Mouse (Mus musculus) 416B (cell line): Measurements from ENCODE around the gene St6galnac6.

ENCODE experiments used
- DNase-seq: peaks from one replicate; pipeline ENCODE4 v3.0.0; 2011; ENCODE audit warnings: low read depth

The St6galnac6 gene

DNA sequence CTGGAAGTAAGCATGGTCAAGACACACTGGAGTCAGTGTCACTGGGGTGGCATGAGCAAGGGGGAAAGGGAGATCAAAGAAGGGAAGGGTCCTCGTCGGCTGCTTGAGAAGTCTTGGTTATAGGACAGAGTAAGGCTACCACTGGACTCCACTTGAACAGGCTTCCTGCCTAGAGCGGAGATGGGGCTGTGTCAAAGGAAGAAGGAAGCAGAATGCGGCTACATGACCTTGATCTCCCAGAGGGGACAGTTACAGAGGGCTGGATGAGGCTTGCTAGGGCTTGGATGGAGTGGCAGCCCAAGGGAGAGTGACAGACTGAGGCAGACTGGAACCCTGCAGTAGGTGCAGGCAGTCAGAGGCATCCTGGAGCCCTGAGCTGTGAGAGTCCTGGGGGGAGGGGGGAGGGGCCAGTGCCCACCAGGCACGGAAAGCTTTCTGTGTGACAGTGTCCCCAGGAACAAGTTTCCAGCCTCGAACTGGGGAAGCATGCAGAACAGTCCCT lies 41.1 kb downstream of the St6galnac6 start:
- DNase-seq = peak; percentile 78

DNA sequence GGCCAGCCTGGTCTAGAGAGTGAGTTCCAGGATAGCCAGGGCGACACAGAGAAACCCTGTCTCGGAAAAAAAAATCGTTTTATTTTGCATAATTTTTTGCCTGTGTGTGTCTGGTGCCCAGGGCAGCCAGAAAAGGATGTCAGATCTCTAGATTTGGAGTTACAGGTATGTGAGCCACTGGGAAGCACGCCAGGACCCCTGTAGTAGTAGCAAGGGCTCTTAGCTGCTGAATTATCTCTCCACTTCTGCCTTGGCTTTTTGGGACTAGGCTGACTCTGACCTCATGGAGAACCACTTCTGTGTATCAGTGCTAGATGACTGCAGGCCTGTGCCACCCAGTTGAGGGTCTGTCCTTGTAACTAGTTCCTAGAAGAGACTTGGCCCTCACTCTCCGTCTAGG lies 42.3 kb downstream of the St6galnac6 start:
- no peak for DNase-seq

DNA sequence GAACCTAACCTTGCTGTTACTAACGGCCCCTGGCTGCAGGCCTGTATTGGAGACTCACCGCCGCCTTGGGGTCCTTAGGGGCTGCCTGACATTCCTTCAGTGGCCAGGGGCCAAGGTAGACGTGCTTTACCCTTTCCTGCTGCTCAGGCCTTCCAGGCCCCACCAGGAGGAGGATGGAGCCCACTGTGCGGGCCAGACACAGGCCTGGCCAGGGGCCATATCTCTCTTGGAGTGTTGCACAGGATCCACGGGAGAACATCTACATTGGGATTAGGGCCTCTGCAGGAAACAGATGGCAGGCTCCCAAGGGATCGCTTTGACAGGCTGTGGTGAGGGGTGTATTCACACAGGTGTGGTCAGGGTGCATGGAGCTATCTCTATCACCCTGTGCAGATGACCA lies 43.3 kb downstream of the St6galnac6 start:
- DNase-seq = no peak

DNA sequence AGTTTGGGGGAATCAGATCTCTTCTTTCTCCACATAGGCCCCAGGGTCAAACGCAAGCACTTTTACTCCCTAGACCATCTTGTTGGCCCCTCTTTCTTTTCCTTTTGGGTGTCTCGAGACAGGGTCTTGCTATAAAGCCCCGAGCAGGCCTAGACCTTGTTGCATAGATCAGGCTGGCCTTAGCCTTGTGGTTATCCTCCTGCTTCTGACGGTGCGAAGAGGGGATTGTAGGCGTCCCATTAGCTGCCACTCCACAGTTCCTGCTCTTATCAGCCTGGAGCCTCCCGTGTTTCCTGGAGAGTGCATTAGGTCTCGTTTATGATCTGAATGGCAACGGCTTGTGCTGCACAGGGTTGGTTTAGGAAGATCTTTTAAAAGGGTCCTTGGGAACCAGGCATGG lies 44.6 kb downstream of the St6galnac6 start:
- DNase-seq = no peak

DNA sequence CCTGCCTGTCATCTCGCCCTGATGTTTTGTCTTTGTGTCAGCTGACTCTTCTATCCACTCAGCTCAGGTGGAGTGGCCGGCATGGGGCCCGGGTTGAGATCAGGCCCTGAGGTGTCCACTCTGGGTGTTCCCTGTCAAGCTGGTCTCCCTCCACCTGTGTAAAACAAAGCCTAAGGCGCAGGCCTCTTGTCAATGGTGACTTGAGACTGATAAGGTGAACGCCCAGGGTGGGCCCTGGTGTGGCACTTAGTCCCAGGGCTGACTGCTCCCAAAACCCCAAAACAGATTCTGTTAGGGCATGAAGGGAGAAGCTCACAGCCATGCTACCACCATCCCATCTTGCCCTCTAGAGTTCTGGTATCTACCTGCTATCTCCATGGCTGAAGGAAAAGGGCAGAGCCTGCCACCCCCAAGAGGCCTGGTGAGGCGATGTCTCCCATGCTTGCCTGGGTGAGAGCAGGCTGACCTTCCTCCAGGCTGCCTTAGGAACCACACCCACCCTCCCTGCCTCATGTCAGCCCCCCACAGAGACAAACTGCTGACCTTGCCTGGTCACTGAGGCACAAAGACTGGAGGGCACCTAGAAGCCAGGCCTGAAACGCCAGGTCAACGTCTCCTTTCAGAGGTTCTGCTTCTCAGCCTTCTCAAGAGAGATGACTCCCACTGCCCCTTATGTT lies 45.4 kb downstream of the St6galnac6 start:
- DNase-seq = no peak

DNA sequence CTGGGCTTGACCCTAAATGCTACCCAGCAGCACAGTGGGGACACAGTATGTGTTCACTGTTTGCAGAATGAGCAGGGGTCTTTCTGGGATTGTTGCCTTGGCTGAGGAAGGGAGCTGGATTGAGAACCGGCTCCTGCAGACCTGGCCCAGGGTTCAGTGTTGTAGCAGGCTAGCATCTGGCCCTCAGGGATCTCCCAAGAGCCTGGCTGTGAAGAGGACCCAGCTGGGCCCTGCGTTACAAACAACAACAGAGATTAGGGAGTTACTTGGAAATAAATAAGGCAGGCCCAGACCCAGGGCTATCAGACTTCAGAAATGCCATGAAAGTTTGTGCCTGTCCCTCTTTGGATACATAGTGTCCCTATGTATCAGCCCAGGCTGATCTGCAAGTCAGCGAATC lies 46.1 kb downstream of the St6galnac6 start:
- DNase-seq = no peak

DNA sequence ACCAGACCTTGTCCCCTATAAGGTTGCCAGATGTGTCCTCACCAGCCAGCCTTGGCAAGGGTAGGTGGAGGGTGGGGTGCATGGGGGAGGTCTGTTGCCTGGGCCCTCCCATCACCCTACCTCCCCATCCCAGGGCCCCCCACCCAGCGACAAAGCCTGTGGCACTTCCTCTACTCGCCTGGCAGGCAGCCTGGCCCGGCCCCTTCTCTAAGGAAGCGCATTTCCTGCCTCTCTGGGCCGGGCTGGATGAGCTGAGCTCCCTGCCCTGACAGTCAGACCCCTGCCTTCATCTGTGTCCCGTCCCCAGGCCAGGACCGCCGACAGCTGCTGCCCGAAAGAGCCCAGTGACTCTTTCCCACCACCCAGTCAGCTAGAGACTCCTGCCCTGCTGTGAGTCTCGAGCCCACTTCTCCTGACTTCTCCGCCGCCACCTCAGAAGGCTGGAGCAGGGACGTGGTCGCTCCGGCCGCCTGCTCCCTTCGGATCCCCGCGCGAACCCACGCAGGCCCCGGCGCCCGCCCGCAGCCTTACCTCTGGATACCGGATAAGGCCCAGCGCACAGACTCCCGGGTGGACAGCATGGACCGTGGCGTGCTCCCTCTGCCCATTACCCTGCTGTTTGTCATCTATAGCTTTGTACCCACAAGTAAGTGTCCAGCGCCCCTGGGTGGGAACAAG lies 47.0 kb downstream of the St6galnac6 start, which contains the start of gene Eng:
Gene Eng (plus strand): TSS at position 217 of the 678 bp plus-strand sequence.
- peak; percentile 45 for DNase-seq

DNA sequence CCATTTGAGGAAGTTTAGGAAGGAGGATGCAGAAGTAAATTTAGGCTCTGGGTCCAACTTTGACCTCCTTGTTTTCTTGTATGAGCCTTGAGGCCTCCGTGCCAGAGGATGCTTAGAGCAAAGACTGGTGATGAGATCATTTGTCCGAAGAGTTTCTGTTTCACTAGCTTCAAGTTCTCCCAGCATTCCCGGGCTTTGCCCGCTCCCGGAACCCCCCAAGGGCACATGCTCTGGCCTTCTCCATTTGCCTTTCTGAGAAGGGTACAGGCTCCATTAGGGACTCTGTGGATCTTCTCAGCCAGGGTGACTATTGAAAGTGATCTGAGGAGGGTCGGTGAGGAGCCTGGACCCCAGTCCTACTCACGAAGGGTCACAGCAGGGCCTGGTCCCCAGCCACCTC lies 47.9 kb downstream of the St6galnac6 start:
- no peak for DNase-seq

DNA sequence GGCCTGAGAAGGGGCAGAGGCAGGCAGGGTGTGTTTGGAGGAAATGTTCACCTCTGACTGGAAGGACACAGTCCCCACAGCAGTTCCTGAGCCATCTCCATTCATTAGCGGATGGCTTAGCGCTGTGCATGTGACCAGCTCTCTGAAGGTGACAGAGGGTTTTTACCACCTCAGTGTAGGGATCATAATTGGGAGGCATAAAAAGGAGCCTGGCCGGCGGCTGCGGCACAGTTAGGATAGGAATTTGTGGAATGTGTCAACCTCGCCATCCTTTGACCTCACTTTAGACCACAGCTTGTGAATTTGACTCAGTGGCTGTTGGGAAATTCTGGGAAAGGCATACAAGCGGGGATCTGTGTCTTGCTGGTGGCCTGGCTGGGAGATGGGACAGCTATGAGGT lies 54.3 kb downstream of the St6galnac6 start:
- no peak for DNase-seq

DNA sequence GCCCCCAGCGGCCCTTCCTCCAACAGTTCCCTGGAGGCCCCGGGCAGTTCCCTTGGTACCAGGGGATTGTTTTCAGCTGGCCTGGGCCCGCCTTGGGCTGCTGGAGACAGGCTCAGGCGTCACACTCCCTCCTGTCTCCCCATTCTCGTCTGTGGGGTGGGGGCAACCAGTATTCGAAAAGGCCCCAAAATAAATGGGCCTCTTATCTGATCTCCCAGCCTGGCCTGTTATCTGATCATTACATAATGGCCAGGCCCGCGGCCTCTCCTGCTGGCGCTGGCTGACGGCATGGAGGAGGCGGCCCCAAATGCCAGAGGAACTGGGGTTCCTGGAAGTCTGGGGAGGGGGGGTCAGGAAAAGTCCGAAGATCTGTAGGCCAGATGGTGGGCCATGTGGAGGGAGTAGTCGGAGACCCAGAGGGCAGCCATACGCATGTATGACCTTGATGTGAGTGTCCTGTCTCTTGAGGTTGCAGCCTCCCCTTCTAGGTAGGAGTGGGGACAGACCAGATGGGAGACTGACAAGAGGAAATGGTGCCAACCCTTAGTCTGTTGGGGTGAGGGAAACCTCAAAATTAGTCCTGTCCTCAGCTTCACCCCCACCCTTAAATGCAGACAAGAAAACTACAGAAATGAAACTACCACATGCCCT lies 55.4 kb downstream of the St6galnac6 start:
- peak; percentile 41 for DNase-seq

DNA sequence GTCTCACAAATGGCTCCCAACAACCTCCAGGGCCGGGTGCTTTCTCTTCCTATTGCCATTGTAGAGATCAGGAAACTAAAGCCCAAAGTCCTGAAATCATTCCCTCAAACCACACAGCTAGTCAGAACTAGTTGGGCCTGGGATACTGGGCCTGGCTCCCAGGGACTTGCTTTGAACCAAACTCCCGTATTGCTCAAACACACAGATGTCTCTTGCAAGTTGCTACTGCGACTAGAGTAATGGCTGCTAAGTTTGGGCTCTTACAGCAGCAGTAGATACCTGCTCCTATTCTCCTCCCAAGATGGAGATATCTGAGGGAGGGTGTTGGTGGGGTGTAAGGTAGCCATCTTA lies 55.9 kb downstream of the St6galnac6 start:
- DNase-seq = no peak

DNA sequence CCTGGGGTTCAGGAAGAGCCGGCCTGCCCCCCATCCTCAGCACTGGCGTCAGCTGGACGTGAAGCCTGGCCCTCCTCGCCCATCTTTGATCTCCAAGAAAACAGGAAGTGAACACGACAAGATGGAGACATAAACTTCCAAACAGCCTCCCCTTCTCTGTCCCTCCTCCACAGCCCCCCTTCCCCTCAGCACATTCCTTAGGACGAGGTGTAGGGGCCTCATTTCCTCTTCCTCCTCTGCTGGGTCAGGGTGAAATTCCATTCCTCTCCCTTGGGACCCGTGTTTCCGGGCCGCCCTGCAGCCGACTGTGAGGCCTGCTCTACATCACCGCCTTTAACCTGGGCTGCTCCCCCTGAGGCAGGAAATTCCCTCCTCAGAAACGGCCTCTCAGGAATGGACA lies 56.3 kb downstream of the St6galnac6 start:
- no peak for DNase-seq

DNA sequence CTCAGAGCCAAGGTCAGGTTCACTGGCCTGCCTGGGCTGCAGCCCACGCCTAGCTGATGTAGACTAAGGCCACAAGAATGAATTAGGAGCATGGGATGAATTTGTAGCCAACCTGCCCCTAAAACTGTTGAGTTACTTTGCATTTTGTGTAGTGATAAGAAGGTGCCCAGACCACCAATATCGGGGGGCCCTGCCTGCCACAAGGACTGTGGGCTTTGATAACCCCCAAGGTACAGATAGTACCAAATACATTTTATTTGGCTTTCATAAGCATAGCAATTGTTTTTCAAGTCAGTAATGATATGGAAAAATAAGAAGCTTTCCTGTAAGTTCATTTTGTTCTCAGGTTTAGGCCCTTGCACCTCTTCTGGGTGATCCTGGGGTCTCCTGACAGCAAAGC lies 59.4 kb downstream of the St6galnac6 start:
- DNase-seq = no peak

DNA sequence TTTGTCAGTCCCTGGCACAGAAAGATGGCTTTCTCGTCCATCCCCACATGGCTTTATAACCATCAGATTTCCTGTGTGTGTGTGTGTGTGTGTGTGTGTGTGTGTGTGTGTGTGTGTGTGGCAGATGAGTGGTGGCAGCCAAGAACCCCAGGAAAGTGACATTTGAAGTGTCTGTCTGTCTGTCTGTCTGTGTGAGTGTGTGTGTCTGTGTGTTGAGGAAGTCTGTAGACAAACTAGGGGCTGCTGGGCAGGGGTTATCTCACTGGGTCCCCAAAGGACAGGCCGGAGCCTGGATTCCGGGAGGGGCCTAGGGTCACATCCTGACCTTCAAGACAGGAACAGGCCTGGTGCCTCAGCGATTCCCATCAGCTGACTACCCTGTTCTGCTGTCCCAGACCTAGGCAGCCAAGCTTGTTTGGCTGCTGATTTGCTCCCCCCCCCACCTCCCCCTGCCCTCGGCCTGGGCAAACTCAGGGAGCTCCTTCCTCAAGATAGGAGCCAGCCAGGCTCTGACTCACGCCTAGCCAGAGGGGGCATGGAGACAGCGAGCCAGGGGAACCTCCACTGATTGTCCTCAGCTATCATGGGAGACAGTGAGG lies 62.1 kb downstream of the St6galnac6 start:
- DNase-seq = peak; percentile 58

DNA sequence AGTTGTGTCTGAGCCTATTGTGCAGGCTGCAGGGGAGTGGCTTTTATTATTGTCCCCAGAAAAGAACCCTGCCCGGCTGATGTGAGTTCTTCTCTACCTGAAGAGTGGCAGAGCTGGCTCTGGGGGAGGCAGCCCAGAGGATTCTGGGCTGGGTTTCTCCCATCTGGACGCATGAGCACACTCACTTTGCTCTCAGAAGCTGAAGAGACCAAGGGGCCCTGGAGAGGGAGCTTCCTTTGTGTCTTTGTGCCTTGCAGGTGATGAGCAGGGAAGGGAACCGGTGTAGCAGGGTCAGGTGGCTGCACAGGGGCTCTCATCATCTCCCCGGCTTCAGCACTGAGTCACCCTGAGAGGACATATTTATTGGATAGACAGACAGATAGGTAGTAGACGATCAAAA lies 62.8 kb downstream of the St6galnac6 start:
- DNase-seq = no peak

DNA sequence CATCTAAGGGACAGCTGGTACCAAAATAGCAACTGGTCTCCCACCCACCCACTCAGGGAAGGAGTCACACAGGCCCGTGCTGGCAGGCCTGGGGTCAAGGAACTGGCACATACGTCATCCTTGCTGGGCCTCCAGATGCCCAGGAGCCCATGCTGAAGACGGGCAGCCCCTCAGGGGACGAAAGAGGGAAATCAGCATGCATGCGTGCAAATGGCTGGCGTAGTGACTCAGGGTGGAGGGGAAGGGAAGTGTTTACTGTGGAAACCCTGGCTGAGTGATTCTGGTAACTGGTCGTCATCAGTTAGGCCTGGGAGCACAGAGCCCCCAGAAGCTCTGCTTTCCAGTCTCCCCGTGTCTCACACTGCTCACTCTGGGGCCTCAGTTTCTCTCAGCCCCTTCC lies 65.8 kb downstream of the St6galnac6 start:
- DNase-seq = no peak

DNA sequence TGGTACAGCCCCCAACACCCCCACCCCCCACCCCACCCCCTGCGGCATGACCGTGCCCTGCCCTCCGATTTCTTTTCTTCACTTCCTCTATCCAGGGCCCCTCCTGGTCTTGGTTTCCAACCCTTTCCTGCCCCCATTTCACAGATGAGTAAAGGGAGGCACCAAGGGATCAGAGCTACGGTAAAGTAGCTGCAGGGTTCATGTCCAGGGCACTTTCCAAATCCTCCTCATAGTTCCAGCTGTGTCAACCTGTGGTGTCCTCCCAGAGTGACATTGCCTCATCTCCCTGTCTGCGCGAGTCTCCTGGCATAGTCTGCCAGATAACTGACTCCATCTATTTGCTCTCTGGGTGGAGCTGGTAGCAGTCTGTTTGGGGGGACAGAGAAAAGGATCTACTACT lies 66.3 kb downstream of the St6galnac6 start:
- DNase-seq = no peak

DNA sequence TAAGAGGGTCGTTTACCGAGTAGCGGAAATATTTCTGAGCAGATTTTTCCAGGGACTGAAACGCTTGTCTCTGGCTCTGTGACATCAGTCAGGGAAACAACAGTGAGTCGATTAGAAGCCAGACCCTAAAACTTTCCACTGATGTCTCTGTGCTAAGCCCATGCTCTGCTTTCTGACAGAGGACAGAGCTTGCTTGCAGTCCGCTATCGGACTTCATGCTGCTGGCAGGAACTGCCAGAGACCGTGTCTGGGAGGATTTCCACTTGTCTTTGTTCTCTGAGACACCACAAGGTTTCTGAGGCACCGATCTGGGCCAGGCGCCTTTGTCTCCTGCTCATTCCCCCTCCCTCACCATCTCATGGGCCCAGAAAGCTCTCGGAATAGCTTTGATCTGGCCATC lies 68.3 kb downstream of the St6galnac6 start:
- no peak for DNase-seq

DNA sequence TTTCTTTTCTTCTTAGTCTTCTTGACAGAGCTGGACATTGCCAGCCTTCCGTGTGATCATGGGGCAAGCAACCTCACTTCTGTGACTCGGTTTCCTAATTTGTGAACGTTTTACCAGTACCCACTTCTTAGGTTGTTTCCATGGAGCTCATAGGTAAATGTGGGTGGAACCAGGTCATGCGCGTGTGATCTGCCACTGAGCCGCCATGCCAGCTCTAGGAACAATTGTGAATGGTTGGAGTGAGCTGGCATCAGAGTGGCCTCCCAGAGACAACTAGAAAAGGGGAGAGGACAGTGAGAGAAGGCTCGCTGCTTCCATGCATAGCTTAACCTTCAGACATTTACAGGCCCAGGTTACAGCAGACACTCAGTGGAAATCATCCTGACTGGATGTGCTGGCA lies 68.7 kb downstream of the St6galnac6 start:
- no peak for DNase-seq

DNA sequence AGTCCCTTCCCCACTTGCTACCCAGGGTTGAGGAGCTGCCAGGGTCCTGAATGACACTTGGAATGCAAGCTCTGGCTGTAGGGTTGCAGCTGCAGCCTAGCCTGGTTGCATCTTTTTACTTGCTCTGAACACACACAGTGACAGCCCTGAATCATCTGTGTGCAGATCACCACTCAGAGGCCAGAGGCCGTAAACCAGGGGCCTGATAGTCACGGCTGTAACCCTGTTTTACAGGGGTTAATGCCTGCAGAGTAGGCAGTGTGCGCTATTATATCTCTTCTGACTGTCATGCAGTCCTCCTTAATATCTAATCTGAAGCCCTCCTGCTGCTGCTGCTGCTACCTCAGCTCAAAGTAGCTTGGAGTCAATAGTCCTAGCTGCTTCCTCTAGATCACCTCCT lies 70.4 kb downstream of the St6galnac6 start:
- DNase-seq = no peak
